Mouse (Mus musculus): ENCODE results near the gene Rab3d.

GRCm38 (mm10) chr9:21955570-21956281 is 37.7 kb upstream of the Rab3d start, which contains the start of gene Swsap1:
- TF ChIP-seq CTCF (IDR thresholded peaks at IDR 0.05) (no peak), EP300 (IDR thresholded peaks at IDR 0.05) (no peak)
